Mouse (Mus musculus) midbrain, embryonic 15.5 days (tissue): ENCODE measurements around the gene Tcf7. TPM values are rescaled to one million over a fixed set of nuclear protein-coding genes. Genes with fewer than 3 reads are reported as not detected.
"Not testable (repeated sequence)": the region's sequence is repeated elsewhere in the genome, so short reads cannot be mapped to it uniquely, and the experiment has no call there.

Experiments
- ATAC-seq: fragments of 200-750 bp; cut with Nextera tagmentation; replicated peaks from 2 replicates; pipeline ENCODE4 v1.8.0; 2017; ENCODE audit warnings: moderate TSS enrichment
- H3K27ac ChIP-seq: fragments of 300-500 bp; sonication (generic); 2 replicates; pipeline ENCODE4 v1.5.1; 2015; ENCODE audit warnings: mild to moderate bottlenecking, inconsistent platforms
- H3K27me3 ChIP-seq: fragments of 300-500 bp; sonication (generic); replicated peaks from 2 replicates; pipeline ENCODE4 v1.6.1; 2015; ENCODE audit warnings: inconsistent platforms
- H3K36me3 ChIP-seq: fragments of 300-500 bp; sonication (generic); replicated peaks from 2 replicates; pipeline ENCODE4 v1.6.1; 2015; ENCODE audit warnings: inconsistent platforms
- H3K4me1 ChIP-seq: fragments of 300-500 bp; sonication (generic); 2 replicates; pipeline ENCODE4 v1.6.1; 2015; ENCODE audit warnings: inconsistent platforms
- H3K4me2 ChIP-seq: fragments of 300-500 bp; sonication (generic); 2 replicates; pipeline ENCODE4 v1.6.1; 2015; ENCODE audit warnings: inconsistent platforms, mild to moderate bottlenecking, moderate library complexity
- H3K4me3 ChIP-seq: fragments of 300-500 bp; sonication (generic); 2 replicates; pipeline ENCODE4 v1.5.1; 2015; ENCODE audit warnings: mild to moderate bottlenecking, inconsistent platforms
- H3K9ac ChIP-seq: fragments of 300-500 bp; sonication (generic); 2 replicates; pipeline ENCODE4 v1.6.1; 2015; ENCODE audit warnings: mild to moderate bottlenecking, inconsistent platforms
- H3K9me3 ChIP-seq: fragments of 300-500 bp; sonication (generic); 2 replicates; pipeline ENCODE4 v1.6.1; 2016; ENCODE audit warnings: inconsistent platforms
- WGBS: fragments of 180-500 bp; shearing (Covaris S2); methylation state at CpG from one replicate; pipeline ENCODE4 v1.1.7; 2015; ENCODE audit warnings: mixed read lengths; 5-methylcytosine and 5-hydroxymethylcytosine counted together
- polyA plus RNA-seq: library from polyadenylated mRNA; unstranded; fragments of >200 nt; fragmentation: Nextera tagmentation; extraction: Ambion mirVana; gene quantifications from 2 replicates; pipeline ENCODE4 v1.2.1, GENCODE M21; 2015

Gene Tcf7
- polyA plus RNA-seq, 1 experiment from 2014 or later: 5.1 TPM

DNA sequence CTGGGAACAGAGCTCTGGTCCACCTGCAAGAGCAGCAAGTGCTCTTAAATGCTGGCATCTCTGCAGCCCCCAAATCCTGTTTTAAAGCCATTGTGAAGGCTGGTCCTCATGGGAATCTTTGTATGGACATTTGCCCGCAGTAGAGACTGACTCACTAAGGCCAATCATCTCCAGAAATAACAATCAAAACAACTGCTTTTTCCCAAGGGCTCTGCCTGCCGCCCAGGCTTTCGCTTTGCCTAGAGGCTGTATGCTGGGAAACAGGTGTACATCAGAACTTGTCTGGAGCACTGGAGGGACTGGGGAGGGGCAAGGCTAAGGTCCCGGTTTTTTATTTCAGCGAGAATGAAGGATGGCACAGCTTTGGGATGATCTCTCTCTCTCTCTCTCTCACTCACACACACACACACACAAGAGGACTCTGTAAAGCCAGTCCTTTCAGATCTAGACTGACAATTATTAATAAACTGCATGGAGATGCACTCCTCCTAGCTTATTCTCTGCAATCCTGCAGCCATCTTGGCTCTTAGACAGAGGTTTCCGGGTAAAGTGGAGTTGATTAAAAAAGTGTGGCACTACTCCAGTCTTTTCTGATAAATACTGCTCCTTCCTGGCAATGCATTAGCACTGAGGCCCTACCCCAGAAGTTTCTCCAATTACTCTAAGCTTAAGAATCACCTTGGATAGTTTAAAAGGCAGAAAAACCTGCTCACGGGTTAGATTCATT lies 53.9 kb downstream of the Tcf7 start:
- Histone ChIP-seq H3K27me3 (peaks cover 5% of the 10 kb centered on the region), H3K9me3 (no peaks in the 10 kb centered on the region), H3K36me3 (no peaks in the 10 kb centered on the region), H3K9ac (no peak overlapping the region), H3K4me2 (no peak overlapping the region), H3K4me3 (no peak overlapping the region), H3K27ac (no peak overlapping the region), H3K4me1 (peaks cover 19% of the 10 kb centered on the region)
- ATAC-seq: no peak
- WGBS: 82% methylated on average over 7 of the region's 7 CpGs

DNA sequence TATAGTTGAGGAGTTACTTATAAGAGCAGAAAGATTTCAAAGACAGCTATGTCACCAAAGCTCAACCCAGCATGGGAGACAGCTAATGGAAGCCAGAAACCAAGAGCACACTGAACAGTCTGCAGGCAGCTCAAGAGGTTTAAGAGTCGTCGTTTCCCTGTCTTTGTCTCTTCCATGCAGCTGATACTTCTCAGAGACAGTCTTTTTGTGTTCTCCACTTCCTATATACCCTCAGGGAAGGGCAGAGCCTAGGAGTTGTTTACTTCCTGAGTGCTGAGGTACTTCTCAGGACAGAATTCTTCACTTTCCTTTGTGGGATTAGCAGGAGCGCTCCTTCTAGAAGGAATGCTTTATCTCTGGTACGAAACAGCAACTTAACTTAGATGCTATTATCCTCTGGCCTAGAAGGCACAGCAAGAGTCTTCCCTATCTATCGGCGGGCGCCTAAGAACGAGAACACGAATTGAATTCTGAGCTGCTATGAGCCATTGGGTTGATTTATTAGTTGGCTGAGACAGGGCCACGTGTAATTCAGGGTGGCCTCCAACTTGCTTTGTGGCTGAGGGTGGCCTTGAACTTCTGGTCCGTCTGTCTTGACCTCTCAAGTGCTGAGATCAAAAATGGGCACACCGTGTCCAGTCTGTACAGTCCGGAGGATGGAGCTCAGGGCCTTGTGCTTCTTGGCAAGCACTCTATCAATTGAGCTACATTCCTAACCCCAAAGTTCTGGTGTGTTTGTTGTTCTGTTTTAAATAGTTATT lies 55.2 kb downstream of the Tcf7 start:
- no peak overlapping the region for H3K4me3 ChIP-seq
- H3K27ac ChIP-seq: no peak overlapping the region
- H3K27me3 ChIP-seq: peaks cover 5% of the 10 kb centered on the region
- no peak overlapping the region for H3K4me2 ChIP-seq
- ATAC-seq: no peak
- peaks cover 7% of the 10 kb centered on the region for H3K4me1 ChIP-seq
- WGBS: 83% methylated on average over 13 of the region's 13 CpGs
- no peak overlapping the region for H3K9ac ChIP-seq
- H3K36me3 ChIP-seq: no peaks in the 10 kb centered on the region
- H3K9me3 ChIP-seq: no peaks in the 10 kb centered on the region

- H3K4me1 ChIP-seq: peaks cover 7% of the 10 kb centered on the region
- H3K27ac ChIP-seq: no peak overlapping the region
- no peaks in the 10 kb centered on the region for H3K9me3 ChIP-seq
- no peak overlapping the region for H3K9ac ChIP-seq
- H3K4me2 ChIP-seq: no peak overlapping the region
- ATAC-seq: no peak
- H3K4me3 ChIP-seq: no peak overlapping the region
- WGBS: 73% methylated on average over 3 of the region's 3 CpGs
- peaks cover 5% of the 10 kb centered on the region for H3K27me3 ChIP-seq
- no peaks in the 10 kb centered on the region for H3K36me3 ChIP-seq
Observed at GRCm38 (mm10) chr11:52227053-52227452, 55.8 kb downstream of the Tcf7 start.

DNA sequence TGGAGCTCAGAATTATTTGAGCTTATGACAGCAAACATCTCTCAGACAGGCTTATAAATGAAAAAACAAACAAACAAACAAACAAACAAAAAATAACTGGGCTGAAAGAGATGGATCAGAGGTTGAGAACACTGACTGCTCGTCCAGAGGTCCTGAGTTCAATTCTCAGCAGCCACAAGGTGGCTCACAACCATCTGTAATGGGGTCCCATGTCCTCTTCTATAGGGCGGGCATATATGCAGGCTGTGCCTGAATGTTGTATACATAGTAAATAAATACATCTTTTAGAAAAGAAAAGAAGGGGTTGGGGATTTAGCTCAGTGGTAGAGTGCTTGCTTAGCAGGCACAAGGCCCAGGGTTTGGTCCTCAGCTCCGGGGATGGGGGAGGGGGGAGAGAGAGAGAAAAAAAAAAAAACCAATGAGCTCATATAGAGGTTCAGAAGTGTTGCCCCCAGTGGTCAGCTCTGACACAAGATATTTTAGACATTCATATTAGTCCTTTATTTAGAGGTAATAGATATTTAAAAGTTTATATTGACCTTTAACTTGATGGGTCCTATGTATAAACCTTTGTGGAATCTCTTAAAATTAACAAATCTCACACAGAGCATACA lies 56.7 kb downstream of the Tcf7 start:
- 55% methylated on average over 3 of the region's 3 CpGs for WGBS
- Histone ChIP-seq H3K4me1 (peaks cover 6% of the 10 kb centered on the region), H3K27ac (no peak overlapping the region), H3K9ac (no peak overlapping the region), H3K4me3 (no peak overlapping the region), H3K4me2 (no peak overlapping the region), H3K36me3 (no peaks in the 10 kb centered on the region), H3K27me3 (peaks cover 5% of the 10 kb centered on the region), H3K9me3 (no peaks in the 10 kb centered on the region)
- no peak for ATAC-seq

DNA sequence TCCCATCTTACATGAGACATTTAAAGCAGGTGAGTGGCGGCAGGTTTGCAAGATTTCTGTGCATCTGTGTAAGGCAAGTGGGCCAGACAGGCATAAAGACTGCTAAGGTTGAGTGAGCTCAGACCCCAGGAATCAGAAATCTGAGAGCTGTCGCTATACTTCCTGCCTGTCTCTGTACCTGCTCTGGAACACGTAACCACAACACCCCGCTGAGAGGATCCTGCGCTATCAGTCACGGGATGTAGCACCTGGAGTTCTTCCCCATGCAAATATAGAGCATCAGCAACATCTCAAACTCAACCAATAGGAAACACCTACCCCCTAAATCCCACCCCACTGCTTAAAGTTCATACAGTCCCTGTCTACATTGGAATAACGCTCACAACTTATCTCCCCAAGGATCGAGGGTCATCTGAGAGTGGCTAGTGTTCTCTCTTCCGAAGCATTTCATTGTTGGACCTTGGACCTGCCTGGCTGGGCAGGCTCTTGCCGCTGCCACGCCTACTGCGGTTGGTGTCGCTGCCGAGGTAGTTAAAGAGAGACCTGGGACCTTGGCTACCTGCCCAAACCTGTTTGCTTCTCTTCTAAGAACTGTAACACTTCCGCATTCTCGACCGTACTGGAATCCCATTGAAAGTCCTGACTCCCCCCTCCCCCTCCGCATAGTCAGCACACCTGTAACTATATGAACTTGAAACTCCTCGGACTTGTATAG lies 58.7 kb downstream of the Tcf7 start:
- no peak for ATAC-seq
- H3K9ac ChIP-seq: no peak overlapping the region
- no peak overlapping the region for H3K4me2 ChIP-seq
- no peaks in the 10 kb centered on the region for H3K9me3 ChIP-seq
- H3K27ac ChIP-seq: no peak overlapping the region
- H3K4me3 ChIP-seq: no peak overlapping the region
- peaks cover 2% of the 10 kb centered on the region; the same call in 1 of the 2 replicates for H3K4me1 ChIP-seq
- WGBS: 19% methylated on average over 19 of the region's 19 CpGs
- H3K27me3 ChIP-seq: peaks cover 5% of the 10 kb centered on the region
- H3K36me3 ChIP-seq: no peaks in the 10 kb centered on the region

DNA sequence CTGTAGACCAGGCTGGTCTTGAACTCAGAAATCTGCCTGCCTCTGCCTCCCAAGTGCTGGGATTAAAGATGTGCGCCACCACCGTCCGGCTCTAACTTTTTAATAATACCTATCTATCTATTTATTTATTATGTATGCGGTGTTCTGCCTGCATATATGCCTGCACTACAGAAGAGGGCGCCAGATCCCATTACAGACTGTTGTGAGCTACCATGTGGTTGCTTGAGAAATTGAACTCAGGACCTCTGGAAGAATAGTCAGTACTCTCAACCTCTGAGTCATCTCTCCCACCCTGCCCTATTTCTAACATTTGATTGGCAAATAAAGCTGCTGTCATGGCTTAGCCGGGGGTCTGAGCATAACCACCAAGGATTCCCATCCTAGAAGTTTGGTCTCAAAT lies 59.9 kb downstream of the Tcf7 start:
- H3K36me3 ChIP-seq: no peaks in the 10 kb centered on the region
- 79% methylated on average over 6 of the region's 6 CpGs for WGBS
- no peak overlapping the region for H3K9ac ChIP-seq
- H3K27ac ChIP-seq: no peak overlapping the region
- H3K9me3 ChIP-seq: no peaks in the 10 kb centered on the region
- no peak for ATAC-seq
- H3K4me1 ChIP-seq: peaks cover 2% of the 10 kb centered on the region; the same call in 1 of the 2 replicates
- H3K4me3 ChIP-seq: no peak overlapping the region
- H3K27me3 ChIP-seq: peaks cover 5% of the 10 kb centered on the region
- H3K4me2 ChIP-seq: no peak overlapping the region

DNA sequence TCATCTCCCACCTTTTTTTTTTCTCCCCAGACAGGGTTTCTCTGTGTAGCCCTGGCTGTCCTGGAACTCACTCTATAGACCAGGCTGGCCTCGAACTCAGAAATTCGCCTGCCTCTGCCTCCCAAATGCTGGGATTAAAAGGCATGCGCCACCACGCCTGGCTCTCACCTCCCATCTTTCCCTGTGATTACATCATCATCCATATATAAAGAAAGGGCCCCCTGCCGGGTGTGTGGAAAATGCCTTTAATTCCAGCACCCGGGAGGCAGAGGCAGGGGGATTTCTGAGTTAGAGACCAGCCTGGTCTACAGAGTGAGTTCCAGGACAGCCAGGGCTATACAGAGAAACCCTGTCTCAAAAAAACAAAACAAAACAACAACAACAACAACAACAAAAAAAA lies 60.9 kb downstream of the Tcf7 start:
- not testable (repeated sequence) for H3K9me3 ChIP-seq, H3K4me1 ChIP-seq, H3K36me3 ChIP-seq, H3K27ac ChIP-seq, H3K4me3 ChIP-seq, H3K9ac ChIP-seq, H3K4me2 ChIP-seq, H3K27me3 ChIP-seq, ATAC-seq
- 85% methylated on average over 6 of the region's 6 CpGs for WGBS

DNA sequence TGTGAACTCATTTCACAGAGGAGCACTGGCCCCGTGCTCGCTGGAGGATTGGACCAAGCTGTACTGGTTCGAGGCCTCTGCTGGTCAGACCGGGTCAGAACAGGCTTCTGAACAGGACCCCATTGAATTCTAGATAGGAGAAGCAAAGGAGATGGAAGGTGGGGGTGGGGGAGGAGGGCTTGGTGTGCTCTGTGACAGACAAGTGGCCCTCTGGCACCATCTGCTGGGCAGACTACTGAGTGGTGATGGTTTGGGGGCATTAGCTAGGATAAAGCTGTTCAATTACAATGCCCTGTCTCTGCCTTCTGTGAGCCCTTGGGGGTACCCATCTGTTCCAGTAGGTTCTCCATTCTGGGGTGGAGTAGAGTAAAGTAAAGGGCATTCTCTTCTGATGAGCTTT lies 62.5 kb downstream of the Tcf7 start:
- H3K36me3 ChIP-seq: no peaks in the 10 kb centered on the region
- H3K27ac ChIP-seq: no peak overlapping the region
- H3K4me3 ChIP-seq: 0 out of 2 replicates have a peak overlapping the region, but pooled peaks have one; percentile 8
- ATAC-seq: peak; percentile 45; the same call in 1 of the 2 replicates
- H3K27me3 ChIP-seq: peaks cover 5% of the 10 kb centered on the region
- peaks cover 2% of the 10 kb centered on the region; the same call in 1 of the 2 replicates for H3K4me1 ChIP-seq
- no peak overlapping the region for H3K9ac ChIP-seq
- WGBS: 7% methylated on average over 4 of the region's 4 CpGs
- H3K4me2 ChIP-seq: no peak overlapping the region
- no peaks in the 10 kb centered on the region for H3K9me3 ChIP-seq

GRCm38 (mm10) chr11:52213887-52214286 lies 68.9 kb downstream of the Tcf7 start, which contains the start of gene Olfr1371:
Gene Olfr1371 (minus strand): TSS chr11:52213987.
- no peaks in the 10 kb centered on the region for H3K9me3 ChIP-seq
- ATAC-seq: no peak
- no peaks in the 10 kb centered on the region for H3K4me1 ChIP-seq
- H3K4me2 ChIP-seq: no peak within 1 kb of the TSS
- H3K27ac ChIP-seq: no peak within 1 kb of the TSS
- H3K27me3 ChIP-seq: no peaks in the 10 kb centered on the region
- H3K4me3 ChIP-seq: no peak within 1 kb of the TSS
- no peaks in the 10 kb centered on the region for H3K36me3 ChIP-seq
- no peak within 1 kb of the TSS for H3K9ac ChIP-seq

Other genes starting within 250 kb of the Tcf7 start
- 127 and 130 TPM in 2 replicates for gene Ppp2ca, start 184.3 kb downstream of the Tcf7 start, polyA plus RNA-seq
- gene Olfr1373, start 137.5 kb downstream of the Tcf7 start, polyA plus RNA-seq: not detected in 2 replicates
- gene Olfr1371, start 69.0 kb downstream of the Tcf7 start, polyA plus RNA-seq: not detected in 2 replicates
- gene Skp1a, start 51.0 kb downstream of the Tcf7 start, polyA plus RNA-seq: 905 and 933 TPM in 2 replicates
- gene Vdac1, start 77.8 kb upstream of the Tcf7 start, polyA plus RNA-seq: 334 and 335 TPM in 2 replicates
- gene 9530068E07Rik, start 113.4 kb upstream of the Tcf7 start, polyA plus RNA-seq: 129 TPM in 2 replicates